Mouse (Mus musculus): ENCODE measurements around the gene Clmp. TPM values are rescaled to one million over a fixed set of nuclear protein-coding genes. Genes with fewer than 3 reads are reported as not detected.
A peak's percentile ranks its signal among the peaks of the same experiment; 100 is the strongest.
"Not testable (repeated sequence)": the region's sequence is repeated elsewhere in the genome, so short reads cannot be mapped to it uniquely, and the experiment has no call there.

Gene Clmp
- total and polyA plus RNA-seq, 2 experiments from 2014 or later: 42.3 to 66.0 TPM

- Histone ChIP-seq H3K4me1 (ENCODE audit: insufficient read depth, low read length) (0 out of 2 replicates have a peak, but pooled peaks cover 5% of the 10 kb centered on the region), H3K27ac (peak overlapping the region; percentile 100; the same call in 1 of the 2 replicates), H3K27me3 (ENCODE audit: insufficient read depth, low read length) (no peaks in the 10 kb centered on the region), H3K9me3 (ENCODE audit: low read length) (no peaks in the 10 kb centered on the region), H3K4me2 (ENCODE audit: low read depth, low read length) (no peak overlapping the region), H3K9ac (replicated peaks; ENCODE audit: low read length) (no peak overlapping the region), H3K4me3 (ENCODE audit: low read length) (no peak overlapping the region), H3K36me3 (ENCODE audit: insufficient read depth, low read length) (no peaks in the 10 kb centered on the region)
- no peak for ATAC-seq
- DNase-seq (ENCODE audit: low spot score): no peak
- 83% methylated on average over 9 of the region's 9 CpGs for WGBS
- TF ChIP-seq CTCF (IDR thresholded peaks at IDR 0.05; ENCODE audit: low read depth): no peak
Observed at GRCm38 (mm10) chr9:40798247-40798960, 112.6 kb downstream of the Clmp start.

DNA sequence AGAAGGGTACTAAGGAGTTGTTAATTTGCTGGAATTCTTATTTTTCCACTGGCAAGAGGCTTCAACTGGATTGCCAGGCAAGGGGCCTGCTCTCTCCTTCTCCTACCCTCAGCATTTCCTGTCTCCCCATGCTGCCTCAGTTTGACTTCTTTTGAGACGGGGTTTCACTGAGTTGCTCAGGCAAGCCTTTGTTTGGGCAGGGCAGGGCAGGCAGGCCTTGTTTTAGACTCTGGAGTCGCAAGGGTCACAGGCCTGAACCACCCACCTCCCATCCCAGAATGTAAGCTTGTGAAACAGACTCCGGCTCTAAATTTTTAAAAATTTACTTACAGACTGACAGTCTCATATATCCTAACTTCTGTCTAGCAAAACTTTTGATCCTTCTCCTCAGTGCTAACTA, 113.3 kb downstream of the Clmp start:
- 34% methylated on average over 3 of the region's 3 CpGs for WGBS
- Histone ChIP-seq H3K4me3 (ENCODE audit: low read length) (no peak overlapping the region), H3K4me2 (ENCODE audit: low read depth, low read length) (peak overlapping the region; percentile 79; the same call in 1 of the 2 replicates), H3K9me3 (ENCODE audit: low read length) (no peaks in the 10 kb centered on the region), H3K27me3 (ENCODE audit: insufficient read depth, low read length) (no peaks in the 10 kb centered on the region), H3K36me3 (ENCODE audit: insufficient read depth, low read length) (no peaks in the 10 kb centered on the region), H3K27ac (peak overlapping the region; percentile 100), H3K9ac (replicated peaks; ENCODE audit: low read length) (no peak overlapping the region; the same call in 1 of the 2 replicates), H3K4me1 (ENCODE audit: insufficient read depth, low read length) (0 out of 2 replicates have a peak, but pooled peaks cover 5% of the 10 kb centered on the region)
- no peak for TF ChIP-seq CTCF (IDR thresholded peaks at IDR 0.05; ENCODE audit: low read depth)
- no peak for ATAC-seq
- no peak for DNase-seq (ENCODE audit: low spot score)

- Histone ChIP-seq H3K27me3 (ENCODE audit: insufficient read depth, low read length) (no peaks in the 10 kb centered on the region), H3K27ac (peak overlapping the region; percentile 100), H3K4me3 (ENCODE audit: low read length) (peak overlapping the region; percentile 46), H3K36me3 (ENCODE audit: insufficient read depth, low read length) (0 out of 2 replicates have a peak, but pooled peaks cover 3% of the 10 kb centered on the region), H3K9ac (replicated peaks; ENCODE audit: low read length) (peak overlapping the region; percentile 88), H3K4me2 (ENCODE audit: low read depth, low read length) (peak overlapping the region; percentile 79), H3K4me1 (ENCODE audit: insufficient read depth, low read length) (0 out of 2 replicates have a peak, but pooled peaks cover 5% of the 10 kb centered on the region), H3K9me3 (ENCODE audit: low read length) (no peaks in the 10 kb centered on the region)
- DNase-seq (ENCODE audit: low spot score) (peak; percentile 85), ATAC-seq (peak; percentile 22)
- TF ChIP-seq CTCF (IDR thresholded peaks at IDR 0.05; ENCODE audit: low read depth): no peak
- under 1% methylated on average over 30 of the region's 30 CpGs for WGBS
Observed at GRCm38 (mm10) chr9:40799837-40800501, 114.2 kb downstream of the Clmp start.

GRCm38 (mm10) chr9:40800675-40801612, 115.2 kb downstream of the Clmp start, which contains the start of gene Hspa8:
Gene Hspa8, plus strand, starts transcription at chr9:40800984.
- H3K4me2 ChIP-seq (ENCODE audit: low read depth, low read length): peak within 1 kb of the TSS; percentile 79
- H3K27me3 ChIP-seq (ENCODE audit: insufficient read depth, low read length): no peaks in the 10 kb centered on the region
- peak; percentile 97 for ATAC-seq
- peak within 1 kb of the TSS; percentile 98 for H3K9ac ChIP-seq (replicated peaks; ENCODE audit: low read length)
- H3K4me1 ChIP-seq (ENCODE audit: insufficient read depth, low read length): 0 out of 2 replicates have a peak, but pooled peaks cover 8% of the 10 kb centered on the region
- peak; percentile 58 for TF ChIP-seq CTCF (IDR thresholded peaks at IDR 0.05; ENCODE audit: low read depth)
- H3K36me3 ChIP-seq (ENCODE audit: insufficient read depth, low read length): peaks cover 13% of the 10 kb centered on the region; the same call in 1 of the 2 replicates
- peak; percentile 100 for DNase-seq (ENCODE audit: low spot score)
- H3K9me3 ChIP-seq (ENCODE audit: low read length): no peaks in the 10 kb centered on the region
- under 1% methylated on average over 80 of the region's 83 CpGs for WGBS
- H3K27ac ChIP-seq: peak within 1 kb of the TSS; percentile 100
- H3K4me3 ChIP-seq (ENCODE audit: low read length): peak within 1 kb of the TSS; percentile 93

GRCm38 (mm10) chr9:40801614-40802532, 116.1 kb downstream of the Clmp start:
- not testable (repeated sequence) for H3K4me1 ChIP-seq (ENCODE audit: insufficient read depth, low read length); H3K27me3 ChIP-seq (ENCODE audit: insufficient read depth, low read length); H3K9me3 ChIP-seq (ENCODE audit: low read length)
- WGBS: under 1% methylated on average over 27 of the region's 28 CpGs
- H3K4me3 ChIP-seq (ENCODE audit: low read length): peak overlapping the region; percentile 93
- peak; percentile 81 for DNase-seq (ENCODE audit: low spot score)
- peak overlapping the region; percentile 98 for H3K9ac ChIP-seq (replicated peaks; ENCODE audit: low read length)
- H3K4me2 ChIP-seq (ENCODE audit: low read depth, low read length): peak overlapping the region; percentile 74
- ATAC-seq: peak; percentile 11
- peak overlapping the region; percentile 100 for H3K27ac ChIP-seq
- H3K36me3 ChIP-seq (ENCODE audit: insufficient read depth, low read length): peaks cover 17% of the 10 kb centered on the region; the same call in 1 of the 2 replicates

- ATAC-seq; H3K27ac ChIP-seq; DNase-seq (ENCODE audit: low spot score); H3K27me3 ChIP-seq (ENCODE audit: insufficient read depth, low read length); H3K9me3 ChIP-seq (ENCODE audit: low read length): not testable (repeated sequence)
- Histone ChIP-seq H3K4me3 (ENCODE audit: low read length) (peak overlapping the region; percentile 93), H3K4me1 (ENCODE audit: insufficient read depth, low read length) (peaks cover 15% of the 10 kb centered on the region), H3K36me3 (ENCODE audit: insufficient read depth, low read length) (peaks cover 18% of the 10 kb centered on the region; the same call in 1 of the 2 replicates), H3K9ac (replicated peaks; ENCODE audit: low read length) (peak overlapping the region; percentile 98; the same call in 1 of the 2 replicates), H3K4me2 (ENCODE audit: low read depth, low read length) (peak overlapping the region; percentile 74)
- 2% methylated on average over 8 of the region's 8 CpGs for WGBS
Observed at GRCm38 (mm10) chr9:40802533-40802875, 116.7 kb downstream of the Clmp start.

GRCm38 (mm10) chr9:40804576-40804975, 118.8 kb downstream of the Clmp start:
- not testable (repeated sequence) for H3K27me3 ChIP-seq (ENCODE audit: insufficient read depth, low read length); H3K4me2 ChIP-seq (ENCODE audit: low read depth, low read length); H3K9me3 ChIP-seq (ENCODE audit: low read length); H3K9ac ChIP-seq (replicated peaks; ENCODE audit: low read length); DNase-seq (ENCODE audit: low spot score); ATAC-seq; H3K27ac ChIP-seq; H3K4me3 ChIP-seq (ENCODE audit: low read length)
- Histone ChIP-seq H3K36me3 (ENCODE audit: insufficient read depth, low read length) (peaks cover 18% of the 10 kb centered on the region; the same call in 1 of the 2 replicates), H3K4me1 (ENCODE audit: insufficient read depth, low read length) (peaks cover 17% of the 10 kb centered on the region)
- 52% methylated on average over 3 of the region's 3 CpGs for WGBS
